Mouse (Mus musculus) embryo, embryonic 9.5 days (tissue): ENCODE measurements around the gene Ccdc114.
"Not testable (repeated sequence)": the region's sequence is repeated elsewhere in the genome, so short reads cannot be mapped to it uniquely, and the experiment has no call there.

Experiments
- DNase-seq: peaks from one replicate; pipeline ENCODE4 v3.0.0-alpha.2; 2017; ENCODE audit errors: extremely low spot score

The Ccdc114 gene

GRCm38 (mm10) chr7:45923762-45924428 lies at the start of gene Ccdc114:
Gene Ccdc114, plus strand, starts transcription at chr7:45924072.
- DNase-seq, result peak; percentile 66

DNA sequence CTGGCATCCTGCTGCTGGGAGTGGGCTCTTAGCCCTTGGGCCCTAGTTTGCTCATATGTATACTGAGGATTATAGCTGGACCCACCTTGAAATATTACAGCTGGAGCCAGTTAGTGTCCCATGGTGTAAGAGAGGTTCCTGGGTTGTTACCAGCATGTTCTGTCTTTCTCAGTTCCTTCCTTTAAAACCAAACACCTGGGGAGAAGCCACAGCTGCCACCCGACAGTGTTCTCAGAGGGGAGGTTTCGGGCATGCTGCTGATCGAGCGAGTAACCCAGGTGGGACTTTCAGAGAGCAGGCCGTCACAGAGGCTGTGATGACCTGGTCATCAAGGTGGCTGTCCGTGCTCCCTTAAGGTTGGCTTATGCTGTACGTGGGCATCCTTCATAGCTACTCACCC lies 47.0 kb upstream of the Ccdc114 start:
- DNase-seq, result no peak

DNA sequence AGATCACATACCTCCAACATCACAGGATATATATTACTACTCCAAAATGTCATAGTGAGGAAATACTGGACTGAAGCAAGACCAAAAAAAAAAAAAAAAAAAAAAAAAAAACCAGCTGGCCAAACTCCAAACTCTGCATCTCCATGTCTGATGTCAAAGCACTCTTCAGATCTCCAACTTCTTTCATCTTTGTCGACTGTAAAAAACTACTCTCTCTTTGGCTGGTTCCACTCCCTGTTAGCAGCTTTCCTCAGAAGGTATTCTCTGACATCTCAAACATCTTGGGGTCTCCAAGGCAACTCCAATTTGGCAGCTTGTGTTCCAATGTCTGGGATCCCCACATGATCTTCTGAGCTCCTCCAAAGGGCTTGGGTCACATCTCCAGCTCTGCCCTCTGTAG lies 45.6 kb upstream of the Ccdc114 start, which contains the start of gene Grin2d:
Gene Grin2d (minus strand): TSS at position 101 of the 400 bp plus-strand sequence.
- DNase-seq, result not testable (repeated sequence)

DNA sequence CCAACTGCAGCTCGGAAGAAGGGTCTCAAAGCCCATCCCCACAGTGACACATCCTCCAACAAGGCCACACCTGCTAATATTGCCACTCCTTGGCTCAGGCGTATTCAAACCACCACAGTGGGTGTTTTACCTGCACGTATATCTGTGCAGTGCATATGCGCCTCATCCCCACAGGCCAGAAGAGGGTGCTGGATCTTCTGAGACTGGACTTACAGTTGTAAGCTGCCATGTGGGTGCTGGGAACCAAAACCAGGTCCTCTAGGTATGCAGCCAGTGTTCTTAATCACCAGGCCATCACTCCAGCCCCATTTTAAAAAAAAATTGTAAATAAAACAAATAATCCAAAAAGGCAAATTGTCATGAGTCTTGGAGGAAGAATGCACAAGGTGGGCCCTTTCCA lies 43.3 kb upstream of the Ccdc114 start:
- no peak for DNase-seq

DNA sequence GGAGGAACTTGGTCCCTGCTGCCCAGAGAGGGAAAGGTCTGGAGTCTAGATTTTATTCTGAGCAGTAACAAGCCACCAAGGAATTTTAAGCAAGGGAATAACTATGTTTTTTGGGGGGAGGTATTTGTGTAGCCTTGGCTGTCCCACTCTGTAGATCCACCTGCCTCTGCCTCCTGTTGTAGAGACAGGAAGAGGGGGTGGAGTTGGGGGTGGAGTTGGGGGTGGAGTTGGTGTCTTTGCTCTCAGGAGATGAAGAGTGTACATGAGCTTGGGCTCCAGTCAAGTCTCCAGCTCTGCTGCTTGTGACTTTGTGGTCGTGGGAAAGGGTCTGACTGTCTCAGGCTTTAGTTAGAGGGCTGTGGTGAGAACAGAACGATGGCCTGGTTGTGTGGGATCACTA lies 42.9 kb upstream of the Ccdc114 start:
- DNase-seq, result no peak

- DNase-seq, result no peak
Measured at GRCm38 (mm10) chr7:45887246-45887645, 36.6 kb upstream of the Ccdc114 start.

DNA sequence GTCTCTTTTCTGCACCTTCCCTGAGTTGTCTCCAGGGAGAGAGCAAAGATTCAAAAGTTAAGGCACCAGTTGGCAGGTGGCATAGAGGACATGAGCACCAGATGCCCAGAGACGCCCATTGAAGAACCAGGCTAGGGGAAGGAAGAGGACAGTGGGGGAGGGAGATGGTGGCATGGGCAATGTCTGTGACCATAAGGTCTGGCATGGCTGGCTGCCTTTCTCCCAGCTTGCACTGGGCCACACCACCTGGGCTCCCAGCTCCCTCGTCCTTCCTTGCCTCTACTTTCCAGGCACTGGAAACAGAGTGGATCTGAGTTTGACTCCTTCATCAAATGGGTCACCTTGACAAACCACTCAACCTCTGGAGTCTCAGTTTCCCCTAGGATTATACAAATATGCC lies 31.2 kb upstream of the Ccdc114 start:
- DNase-seq, result no peak

GRCm38 (mm10) chr7:45895931-45896516 lies 27.8 kb upstream of the Ccdc114 start:
- DNase-seq, result no peak

DNA sequence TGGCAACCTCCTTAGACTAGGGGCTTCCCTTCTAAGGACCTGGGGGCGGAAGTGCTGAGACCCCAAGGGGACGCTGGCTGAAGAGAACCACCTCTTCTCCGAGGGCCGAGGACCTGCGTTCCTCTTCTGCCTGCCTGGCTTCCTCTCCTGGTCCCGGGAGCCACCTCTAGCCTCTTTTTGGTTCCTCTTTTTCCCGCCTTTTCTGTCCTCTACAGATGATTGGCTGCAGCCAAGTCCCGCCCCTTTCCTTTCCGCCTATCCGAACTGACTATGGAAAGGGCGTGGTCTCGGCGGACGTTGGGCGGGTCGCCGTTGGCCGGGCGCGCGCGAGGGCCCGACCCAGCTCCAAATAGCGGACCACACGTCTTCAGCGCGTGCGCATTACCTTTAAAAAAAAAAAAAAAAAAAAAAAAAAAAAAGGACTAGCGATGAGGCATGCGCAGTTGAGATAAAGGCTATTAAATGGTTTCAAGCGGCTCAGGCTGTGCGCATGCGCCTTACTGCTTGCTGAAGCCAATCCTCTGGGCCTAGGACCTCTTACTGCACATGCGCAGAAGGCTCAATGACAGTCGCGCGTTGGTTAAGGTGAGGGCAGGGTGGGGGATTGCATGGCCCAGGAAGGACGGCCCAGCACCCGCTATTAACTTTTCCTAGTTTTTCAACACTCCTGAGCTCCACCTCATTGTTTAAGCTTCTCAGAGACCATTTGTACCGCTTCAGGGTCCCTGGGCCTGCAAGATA lies 27.2 kb upstream of the Ccdc114 start, which contains the start of the genes Syngr4 and Tmem143:
Gene Syngr4 (minus strand): TSS at position 198 of the 741 bp plus-strand sequence.
Gene Tmem143 (plus strand): TSS at position 425 of the 741 bp plus-strand sequence.
- peak; percentile 97 for DNase-seq

- DNase-seq, result no peak
Measured at GRCm38 (mm10) chr7:45897258-45897757, 26.6 kb upstream of the Ccdc114 start.

DNA sequence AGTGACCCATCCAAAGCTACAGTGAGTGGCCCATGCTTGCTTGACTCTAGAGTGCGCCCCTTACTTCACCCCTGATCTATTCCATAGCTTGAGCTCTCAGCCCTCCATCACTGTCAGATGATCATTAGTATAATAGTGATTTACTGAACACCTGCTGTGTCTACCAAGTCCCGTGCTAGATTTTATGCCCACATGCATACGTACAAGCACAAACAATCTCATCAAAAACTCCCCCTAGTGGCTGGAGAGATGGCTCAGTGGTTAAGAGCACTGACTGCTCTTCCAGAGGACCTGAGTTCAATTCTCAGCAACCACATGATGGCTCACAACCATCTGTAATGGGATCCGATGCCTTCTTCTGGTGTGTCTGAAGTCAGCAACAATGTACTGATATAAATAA lies 25.7 kb upstream of the Ccdc114 start:
- DNase-seq, result not testable (repeated sequence)

DNA sequence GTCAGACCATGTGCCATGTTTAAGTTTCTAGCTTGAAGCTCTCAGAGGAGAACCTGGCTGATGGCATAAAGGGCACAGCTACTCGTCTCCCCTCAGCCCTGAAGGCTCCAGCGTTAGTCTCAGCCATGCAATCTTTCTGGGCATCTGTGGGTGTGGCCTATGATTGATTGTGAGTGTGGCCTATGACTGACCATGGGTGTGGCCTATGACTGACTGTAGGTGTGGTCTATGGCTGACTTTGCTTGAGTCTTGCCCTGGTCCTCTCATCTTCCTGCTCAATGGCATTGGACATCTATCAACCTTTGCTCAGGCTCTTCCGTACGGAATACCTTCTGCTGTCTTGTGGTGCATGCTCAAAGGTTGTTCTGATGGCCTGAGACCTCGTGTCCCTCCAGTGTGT lies 22.3 kb upstream of the Ccdc114 start:
- no peak for DNase-seq

GRCm38 (mm10) chr7:45902481-45903002 lies 21.3 kb upstream of the Ccdc114 start:
- no peak for DNase-seq

- DNase-seq, result no peak
Measured at GRCm38 (mm10) chr7:45906622-45907021, 17.2 kb upstream of the Ccdc114 start.

DNA sequence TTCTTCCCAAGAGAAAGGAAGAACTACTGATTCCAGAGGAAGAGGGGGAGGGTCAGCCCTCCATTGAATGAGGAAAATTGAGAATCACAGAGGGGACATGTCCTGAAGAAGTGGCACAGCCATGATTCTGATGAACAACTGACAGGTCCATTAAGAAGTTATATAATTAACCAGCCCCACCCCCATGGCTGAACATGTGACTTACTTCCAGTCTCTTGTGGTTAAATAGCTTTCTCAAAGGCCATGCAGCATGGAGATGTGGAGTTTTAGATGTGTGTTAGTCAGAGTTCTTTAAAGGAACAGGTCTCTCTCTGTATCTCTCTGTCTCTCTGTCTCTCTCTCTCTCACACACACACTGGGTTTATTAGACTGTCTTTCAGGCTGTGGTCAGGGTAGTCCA lies 15.5 kb upstream of the Ccdc114 start:
- no peak for DNase-seq

DNA sequence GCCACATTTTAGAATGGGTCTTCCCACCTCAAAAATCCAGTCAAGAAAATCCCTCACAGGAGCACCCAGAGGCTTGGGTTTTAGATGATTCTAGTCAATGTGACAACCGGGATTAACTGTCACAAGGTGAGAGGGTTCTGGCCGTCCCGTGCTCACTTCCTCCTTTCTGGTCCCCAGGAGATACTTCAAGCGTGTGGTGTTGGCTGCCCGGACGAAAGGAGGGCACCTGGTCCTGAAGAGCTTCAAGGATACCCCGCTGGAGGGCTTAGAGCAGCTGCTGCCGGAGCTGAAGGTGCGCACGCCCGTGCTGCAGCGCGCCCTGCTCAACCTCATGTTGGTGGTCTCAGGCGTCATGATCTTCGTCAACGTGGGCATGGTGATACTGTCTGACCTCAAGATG lies 14.7 kb upstream of the Ccdc114 start:
- no peak for DNase-seq

- DNase-seq, result no peak
Measured at GRCm38 (mm10) chr7:45914067-45914466, 9.8 kb upstream of the Ccdc114 start.

GRCm38 (mm10) chr7:45915011-45915410 lies 8.9 kb upstream of the Ccdc114 start:
- DNase-seq, result no peak

DNA sequence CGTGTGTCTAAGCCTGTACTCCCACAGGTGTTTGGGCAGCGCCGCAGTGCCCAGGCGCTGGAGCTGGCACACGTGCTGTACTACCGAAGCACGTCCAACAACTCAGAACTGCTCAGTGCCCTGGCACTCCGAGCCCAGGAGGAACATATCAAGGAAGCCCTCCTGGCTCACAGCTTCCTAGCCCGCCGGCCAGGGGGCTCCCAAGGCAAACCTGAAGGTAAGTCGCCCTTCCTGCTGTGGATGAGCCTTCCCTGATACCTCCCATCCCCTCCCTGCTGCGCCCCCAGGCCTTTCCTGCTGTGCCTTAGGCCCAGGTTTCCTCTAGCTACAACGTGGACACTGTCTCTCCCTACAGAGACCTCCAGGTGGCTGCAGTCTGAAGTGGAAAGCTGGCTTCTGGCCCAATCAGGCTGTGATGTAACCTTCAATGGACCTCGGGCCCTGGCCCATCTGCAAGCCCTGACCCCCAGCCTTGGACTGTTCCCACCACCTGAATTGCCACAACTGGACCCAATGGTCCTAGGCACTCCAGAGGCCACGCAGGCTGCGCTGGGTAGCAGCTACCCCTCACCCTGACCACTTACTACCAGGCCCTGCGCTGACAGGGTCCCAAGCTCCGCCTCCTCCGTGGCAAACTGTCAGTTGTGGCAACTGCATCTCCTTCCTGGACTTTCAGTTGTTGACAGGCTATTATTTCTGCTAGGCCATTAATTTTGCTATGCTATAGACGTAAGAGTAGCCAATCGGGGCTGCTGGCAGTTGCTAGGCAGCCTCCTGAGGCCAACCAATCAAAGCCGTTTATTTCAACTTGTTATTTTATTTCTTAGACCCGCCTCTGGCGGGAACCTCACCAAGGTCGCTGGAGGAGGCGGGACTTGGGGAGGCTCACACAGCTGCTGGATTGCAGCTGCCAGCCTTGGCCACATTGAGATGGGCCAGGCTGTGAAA lies 7.5 kb upstream of the Ccdc114 start:
- peak; percentile 61 for DNase-seq

- no peak for DNase-seq
Measured at GRCm38 (mm10) chr7:45917004-45917704, 6.7 kb upstream of the Ccdc114 start.
